Mouse (Mus musculus) adrenal gland (tissue): Measurements from ENCODE around the gene Ncapd3.

ENCODE experiments used
- intact Hi-C: fragments of 180-260 bp; cut with DNase I; formaldehyde crosslinking; loops from one replicate; pipeline ENCODE4 v1.15.1; 2025

The Ncapd3 gene

DNA sequence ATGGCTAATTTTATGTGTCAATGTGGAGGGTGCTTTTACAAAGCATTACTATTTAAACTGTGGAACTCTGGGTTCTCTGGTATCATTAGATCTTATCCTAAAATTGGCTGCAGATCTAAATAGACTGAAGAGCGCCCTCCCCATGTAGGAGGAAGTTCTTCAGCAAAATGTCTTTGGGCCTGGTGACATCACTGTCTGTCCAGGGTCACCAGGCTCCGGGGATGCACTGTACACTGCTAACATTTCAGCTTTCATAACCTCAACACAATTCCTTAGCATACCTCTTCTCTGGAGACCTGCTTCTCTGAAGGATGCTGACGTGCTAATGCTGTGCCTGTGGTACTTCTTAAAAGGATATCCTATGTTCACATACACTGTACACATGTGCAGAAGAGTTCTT lies 81.8 kb downstream of the Ncapd3 start:
- intact Hi-C loops = no loop called here

DNA sequence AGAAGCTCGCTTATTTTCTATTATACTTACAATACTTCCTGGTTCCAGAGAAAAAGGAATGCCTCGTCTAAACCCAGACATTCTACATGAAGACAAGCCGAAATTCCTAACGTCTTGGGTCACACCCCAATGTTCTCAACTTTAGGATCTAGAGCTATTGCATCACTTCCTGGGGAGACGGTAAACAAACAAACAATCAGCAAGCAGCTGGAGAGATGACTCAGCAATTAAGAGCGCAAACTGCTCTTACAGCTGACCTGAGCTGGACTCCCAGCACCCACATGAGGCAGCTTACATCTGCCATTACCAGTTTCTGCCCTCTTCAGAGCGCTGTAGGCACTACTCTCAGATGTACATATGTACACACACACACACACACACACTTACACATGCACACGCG lies 91.3 kb downstream of the Ncapd3 start:
- intact Hi-C loops = no loop called here

DNA sequence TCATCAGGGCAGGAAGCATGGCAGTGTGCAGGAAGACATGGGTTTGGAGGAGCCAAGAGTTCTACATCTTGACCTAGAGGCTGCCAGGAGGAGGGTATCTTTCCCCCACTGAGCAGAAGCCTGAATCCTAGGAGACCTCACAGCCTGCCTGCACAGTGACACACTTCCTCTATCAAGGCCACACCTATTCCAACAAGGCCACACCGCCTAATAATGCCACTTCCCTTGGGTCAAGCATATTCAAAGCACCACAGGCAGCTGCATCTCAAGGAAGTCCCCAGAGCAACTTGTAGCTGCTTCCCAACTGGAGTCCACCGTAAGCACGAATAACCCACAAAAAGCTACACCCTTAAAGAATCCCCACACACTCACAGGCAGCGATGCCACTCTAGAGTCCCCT lies 92.1 kb downstream of the Ncapd3 start:
- intact Hi-C loops = no loop called here

- intact Hi-C loops = no loop called here
These were observed 93.0 kb downstream of the Ncapd3 start for GRCm38 (mm10) chr9:27122963-27123362.

DNA sequence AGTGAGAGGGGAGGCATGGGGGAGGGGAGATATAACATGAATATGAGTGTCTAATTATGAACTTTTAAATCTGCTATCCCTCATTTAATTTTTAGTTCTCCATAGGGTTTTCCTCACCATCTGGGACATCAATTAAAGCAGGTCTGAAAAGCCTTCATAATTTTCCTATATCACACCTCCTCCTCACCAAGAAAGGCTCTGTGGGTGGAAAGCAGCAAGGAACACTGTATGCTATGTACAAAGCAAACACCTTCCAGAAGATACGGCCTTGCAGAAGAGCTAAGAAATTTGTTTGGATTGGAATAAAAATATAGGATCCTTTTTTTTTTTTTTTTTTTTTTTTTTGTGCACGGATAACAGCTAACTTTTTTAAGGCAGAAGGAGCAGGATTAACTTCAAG lies 94.0 kb downstream of the Ncapd3 start:
- intact Hi-C loops = no loop called here

- intact Hi-C loops = no loop called here
These were observed 95.5 kb downstream of the Ncapd3 start for GRCm38 (mm10) chr9:27125450-27125849.

DNA sequence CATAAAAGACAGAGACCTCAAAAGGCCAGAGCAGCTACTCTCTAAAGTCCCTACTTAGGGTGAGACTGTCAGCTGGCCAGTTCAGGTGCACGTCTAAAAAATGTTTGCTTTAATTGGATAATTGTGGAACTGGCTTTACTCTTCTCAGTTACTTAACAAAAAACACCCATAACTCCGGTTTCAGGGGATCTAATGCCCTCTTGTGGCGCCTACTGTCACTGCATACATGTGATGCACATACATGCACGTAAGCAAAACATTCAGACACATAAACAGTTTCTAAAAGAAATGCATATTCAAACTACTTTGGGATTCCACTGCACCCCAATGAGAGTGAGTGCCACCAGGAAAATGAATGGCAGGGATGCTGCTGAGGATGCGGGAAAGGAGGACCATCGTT lies 96.6 kb downstream of the Ncapd3 start:
- intact Hi-C loops = no loop called here

GRCm38 (mm10) chr9:27128629-27129028 lies 98.7 kb downstream of the Ncapd3 start:
- intact Hi-C loops = no loop called here

GRCm38 (mm10) chr9:27134410-27134809 lies 104.4 kb downstream of the Ncapd3 start:
- intact Hi-C loops = loop anchor here (2.0 kb wide), 1 partner anchor 42 kb away; no protein-coding TSS in a partner anchor

GRCm38 (mm10) chr9:27135372-27135771 lies 105.4 kb downstream of the Ncapd3 start:
- intact Hi-C loops = loop anchor here (2.0 kb wide), 1 partner anchor 41 kb away; no protein-coding TSS in a partner anchor

DNA sequence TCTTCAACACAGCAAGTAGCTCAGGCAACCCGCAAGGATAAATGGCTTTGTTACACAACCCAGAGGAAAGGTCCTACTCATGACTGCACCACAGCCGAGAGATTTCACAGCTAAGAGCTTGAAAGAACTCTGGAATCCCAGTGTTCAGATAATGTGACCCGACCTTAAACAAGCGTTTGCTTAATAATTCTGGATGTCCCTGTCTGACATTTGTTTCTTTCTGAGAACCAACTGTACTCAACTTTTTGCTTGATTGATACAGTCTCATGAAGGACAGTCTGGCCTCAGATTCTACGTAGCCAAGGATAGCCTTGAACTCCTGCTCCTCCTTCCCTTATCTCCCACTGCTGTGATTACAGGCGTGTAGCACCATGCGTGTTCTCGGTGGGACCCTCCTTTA lies 106.7 kb downstream of the Ncapd3 start:
- intact Hi-C loops = no loop called here

DNA sequence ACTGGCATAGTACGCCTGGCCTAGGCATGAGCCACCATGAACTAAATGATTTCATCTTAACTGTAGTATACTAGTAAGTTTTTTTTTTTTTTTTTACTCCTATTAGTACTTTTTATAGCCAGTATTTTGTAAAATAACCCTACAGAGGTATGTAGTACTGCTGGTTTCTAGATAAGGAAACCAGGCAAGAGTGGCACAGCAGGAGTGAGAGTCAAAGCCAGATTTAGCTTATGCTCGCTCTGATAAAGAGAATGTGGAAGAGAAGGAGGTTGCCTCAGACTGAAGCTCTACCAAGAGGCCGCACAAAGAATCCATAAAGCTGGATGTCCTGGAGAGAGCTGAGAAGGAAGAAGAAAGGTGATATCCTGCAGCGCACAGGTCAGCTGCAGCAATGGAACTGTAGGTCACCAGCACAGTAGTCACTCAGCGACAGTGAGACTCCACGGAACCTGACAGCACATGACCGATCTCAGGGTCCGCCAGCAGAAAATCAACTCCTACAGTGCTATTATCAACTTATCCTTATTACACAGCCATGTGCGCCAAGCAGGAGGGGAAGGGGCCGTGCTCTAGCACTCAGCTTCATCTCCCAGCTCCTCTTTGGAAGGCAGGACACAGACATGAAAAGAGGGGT lies 110.6 kb downstream of the Ncapd3 start:
- intact Hi-C loops = no loop called here

DNA sequence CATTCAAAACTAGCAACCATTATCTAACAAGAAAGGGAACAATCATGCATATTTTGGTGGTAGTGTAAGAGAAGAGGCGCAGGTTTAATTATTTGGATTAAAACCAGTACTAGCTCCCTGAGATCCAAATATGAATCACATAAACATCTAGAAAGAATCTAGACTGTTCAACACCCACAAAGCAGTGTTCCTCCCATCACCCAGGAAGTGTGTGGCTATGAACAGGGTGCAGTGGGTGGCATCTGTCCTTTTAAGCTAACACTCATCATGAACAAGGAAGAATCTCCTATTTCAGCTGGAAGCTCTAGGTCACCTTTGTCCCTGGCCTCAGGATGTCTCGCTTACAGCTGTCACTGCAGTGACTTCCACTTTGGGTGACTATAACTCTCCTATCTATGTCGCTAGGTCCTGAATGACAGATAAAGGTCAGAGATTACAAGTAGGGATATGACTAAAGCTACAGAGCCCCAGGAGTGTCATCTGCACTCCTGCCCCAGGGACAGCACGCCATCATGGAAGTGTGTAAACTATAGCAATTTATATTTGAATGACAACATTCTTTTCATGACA lies 114.4 kb downstream of the Ncapd3 start:
- intact Hi-C loops = no loop called here
